Mouse (Mus musculus) liver, embryonic 11.5 days (tissue): ENCODE data around the gene Pitpnm1. TPM values are rescaled to one million over a fixed set of nuclear protein-coding genes. Genes with fewer than 3 reads are reported as not detected.

Experiments
- ATAC-seq: fragments of 200-750 bp; cut with Nextera tagmentation; replicated peaks from 2 replicates; pipeline ENCODE4 v1.8.0; 2017; ENCODE audit warnings: moderate number of reproducible peaks, mild to moderate bottlenecking, moderate TSS enrichment, moderate library complexity; ENCODE audit not compliant: low FRiP score
- DNase-seq: peaks from one replicate; pipeline ENCODE4 v3.0.0-alpha.2; 2017; ENCODE audit warnings: low spot score
- H3K27ac ChIP-seq: fragments of 300-500 bp; sonication (generic); 2 replicates; pipeline ENCODE4 v1.5.1; 2014; ENCODE audit warnings: mild to moderate bottlenecking, low read depth, low read length, control low read depth
- H3K27me3 ChIP-seq: fragments of 300-500 bp; sonication (generic); replicated peaks from 2 replicates; pipeline ENCODE4 v1.6.1; 2014; ENCODE audit warnings: low read length, mixed read lengths; ENCODE audit not compliant: control insufficient read depth, insufficient read depth
- H3K36me3 ChIP-seq: fragments of 300-500 bp; sonication (generic); 2 replicates; pipeline ENCODE4 v1.6.1; 2014; ENCODE audit warnings: mild to moderate bottlenecking, low read length, moderate library complexity, mixed read lengths; ENCODE audit not compliant: control insufficient read depth, insufficient read depth
- H3K4me1 ChIP-seq: fragments of 300-500 bp; sonication (generic); replicated peaks from 2 replicates; pipeline ENCODE4 v1.6.1; 2014; ENCODE audit warnings: low read length, mixed read lengths; ENCODE audit not compliant: control insufficient read depth, insufficient read depth
- H3K4me2 ChIP-seq: fragments of 300-500 bp; sonication (generic); 2 replicates; pipeline ENCODE4 v1.6.1; 2014; ENCODE audit warnings: mild to moderate bottlenecking, control low read depth, moderate library complexity
- H3K4me3 ChIP-seq: fragments of 300-500 bp; sonication (generic); 2 replicates; pipeline ENCODE4 v1.5.1; 2014; ENCODE audit warnings: low read depth, low read length, control low read depth
- H3K9ac ChIP-seq: fragments of 300-500 bp; sonication (generic); 2 replicates; pipeline ENCODE4 v1.6.1; 2014; ENCODE audit warnings: low read depth, low read length, control low read depth
- H3K9me3 ChIP-seq: fragments of 300-500 bp; sonication (generic); 2 replicates; pipeline ENCODE4 v1.6.1; 2016; ENCODE audit warnings: low read length, inconsistent platforms, mixed read lengths; ENCODE audit not compliant: control insufficient read depth
- WGBS: fragments of 180-500 bp; shearing (Covaris S2); extraction: QIAGEN DNeasy Blood & Tissue Kit; methylation state at CpG from one replicate; pipeline ENCODE4 v1.1.7; 2014; 5-methylcytosine and 5-hydroxymethylcytosine counted together
- polyA plus RNA-seq: library from polyadenylated mRNA; unstranded; fragments of >200 nt; fragmentation: Nextera tagmentation; extraction: Ambion mirVana; gene quantifications from 2 replicates; pipeline ENCODE4 v1.2.1, GENCODE M21; 2014

Gene Pitpnm1
- polyA plus RNA-seq = 7.2 and 8.0 TPM in 2 replicates

DNA sequence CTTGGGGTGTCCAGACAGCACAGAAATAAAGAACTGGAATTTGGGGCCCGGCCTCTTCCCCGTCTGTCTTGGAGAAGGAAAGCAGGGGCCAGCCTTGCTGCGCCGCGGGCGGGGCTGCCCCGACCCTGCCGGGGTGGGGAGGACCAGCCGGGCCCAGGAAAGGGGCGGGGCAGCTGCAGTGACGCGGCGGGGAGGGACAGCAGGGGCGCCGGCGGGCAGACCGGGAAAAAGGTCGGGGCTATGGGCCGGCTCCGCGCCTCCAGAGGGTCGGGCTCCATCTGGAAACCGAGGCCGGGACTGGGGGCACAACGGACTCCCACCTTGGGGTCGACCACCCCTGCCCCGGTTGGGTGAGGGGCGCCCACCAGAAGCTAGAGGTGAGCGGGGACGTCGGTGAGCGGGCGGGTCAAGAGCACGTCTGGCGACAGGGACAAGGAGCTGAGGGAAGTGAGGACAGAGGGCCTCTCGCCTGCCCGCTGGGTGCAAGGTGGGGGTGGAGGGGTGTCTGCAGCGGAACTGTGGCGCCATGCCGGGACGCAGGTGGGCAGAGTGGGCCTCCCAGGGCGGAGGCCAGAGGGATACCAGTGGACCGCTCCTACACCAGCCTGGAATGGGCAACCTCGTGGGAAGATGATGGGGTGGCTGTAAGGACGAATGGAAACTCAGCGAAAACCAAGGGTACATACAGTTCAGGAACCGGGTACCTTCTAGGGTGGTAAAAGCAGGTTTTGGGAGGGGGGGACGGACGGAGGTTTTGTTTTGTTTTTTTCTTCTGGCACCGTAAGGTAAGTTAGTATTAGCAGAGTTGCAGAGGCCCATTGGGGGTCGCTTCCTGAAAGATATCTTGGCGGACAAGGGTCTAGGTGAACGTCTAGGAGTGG is at the start of gene Pitpnm1:
Gene Pitpnm1, plus strand, starts transcription at position 162 of the 881 bp plus-strand sequence.
- WGBS = 2% methylated on average over 53 of the region's 53 CpGs
- peak; percentile 80 for DNase-seq
- peaks cover 31% of the 10 kb centered on the region for H3K4me1 ChIP-seq

DNA sequence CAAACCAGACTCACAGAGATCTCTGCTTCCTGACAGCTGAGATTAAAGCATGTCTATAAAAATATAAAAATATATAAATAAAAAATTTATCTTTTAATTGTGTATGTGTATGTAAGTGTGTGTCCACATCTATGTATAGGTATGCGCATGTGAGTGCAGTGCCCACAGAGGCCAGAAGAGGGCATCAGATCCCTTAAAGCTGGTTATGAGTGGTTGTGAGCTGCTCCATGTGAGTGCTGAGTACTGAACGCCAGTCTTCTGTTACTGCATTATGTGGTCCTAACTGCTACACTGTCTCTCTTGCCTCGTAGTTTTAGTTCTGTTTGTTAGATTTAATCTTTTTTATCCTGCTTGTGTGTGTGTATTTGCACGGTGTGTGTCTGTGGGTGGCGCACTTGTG is 48.8 kb upstream of the Pitpnm1 start:
- Histone ChIP-seq H3K4me2 (no peak overlapping the region), H3K36me3 (no peaks in the 10 kb centered on the region), H3K9me3 (peaks cover 3% of the 10 kb centered on the region), H3K4me3 (no peak overlapping the region), H3K27ac (no peak overlapping the region), H3K27me3 (no peaks in the 10 kb centered on the region), H3K4me1 (peaks cover 17% of the 10 kb centered on the region), H3K9ac (no peak overlapping the region)
- WGBS = 90% methylated on average over 5 of the region's 5 CpGs
- ATAC-seq = no peak
- no peak for DNase-seq

More for the DNA sequence above, at the start of gene Pitpnm1:
- H3K9me3 ChIP-seq = no peaks in the 10 kb centered on the region
- H3K36me3 ChIP-seq = no peaks in the 10 kb centered on the region
- H3K4me3 ChIP-seq = peak within 1 kb of the TSS; percentile 69
- ATAC-seq = peak; percentile 32; the same call in 1 of the 2 replicates
- peak within 1 kb of the TSS; percentile 92 for H3K4me2 ChIP-seq
- peak within 1 kb of the TSS; percentile 59 for H3K9ac ChIP-seq
- peaks cover 27% of the 10 kb centered on the region for H3K27me3 ChIP-seq
- peak within 1 kb of the TSS; percentile 57; the same call in 1 of the 2 replicates for H3K27ac ChIP-seq

DNA sequence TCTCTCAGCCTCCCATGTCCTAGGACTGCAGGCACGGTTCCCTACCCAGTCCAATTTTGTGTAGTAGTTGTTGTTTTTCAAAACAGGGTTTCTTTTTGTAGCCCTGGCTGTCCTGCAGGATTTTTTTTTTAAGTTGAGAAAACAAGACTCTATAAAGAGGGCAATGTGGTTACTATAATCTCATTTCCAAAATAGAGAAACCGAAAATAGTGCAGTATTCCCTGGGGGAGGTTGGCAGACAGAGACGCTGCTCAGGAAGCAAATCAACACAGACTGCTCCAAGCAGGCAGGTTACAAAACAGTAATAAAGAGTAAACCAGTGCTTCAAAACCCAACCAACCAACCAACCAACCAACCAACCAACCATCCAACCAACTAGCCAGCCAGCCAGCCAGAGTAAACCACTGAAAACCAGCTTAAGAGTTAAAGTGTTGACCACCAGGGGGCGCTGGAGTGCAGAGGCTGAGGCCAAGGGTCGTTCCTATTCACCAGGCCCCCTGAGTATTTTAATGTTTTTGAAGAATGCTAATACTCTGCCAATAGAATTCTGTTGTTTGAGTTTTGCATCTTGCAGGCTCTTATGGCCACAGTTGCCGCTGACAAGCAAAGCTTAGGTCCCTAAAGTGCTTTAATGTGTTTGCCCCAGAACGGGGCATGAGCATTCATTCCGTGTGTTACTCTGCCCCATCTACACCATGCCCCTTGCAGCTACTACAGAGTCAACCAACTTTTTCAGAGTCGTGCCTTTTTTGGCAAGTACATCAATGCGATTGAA is 47.9 kb upstream of the Pitpnm1 start:
- H3K4me3 ChIP-seq = no peak overlapping the region
- no peak overlapping the region for H3K9ac ChIP-seq
- WGBS = 55% methylated on average over 10 of the region's 10 CpGs
- DNase-seq (peak; percentile 59), ATAC-seq (no peak)
- H3K4me1 ChIP-seq = peaks cover 14% of the 10 kb centered on the region
- H3K27me3 ChIP-seq = no peaks in the 10 kb centered on the region
- H3K9me3 ChIP-seq = peaks cover 3% of the 10 kb centered on the region
- H3K36me3 ChIP-seq = no peaks in the 10 kb centered on the region
- H3K27ac ChIP-seq = no peak overlapping the region
- H3K4me2 ChIP-seq = no peak overlapping the region

DNA sequence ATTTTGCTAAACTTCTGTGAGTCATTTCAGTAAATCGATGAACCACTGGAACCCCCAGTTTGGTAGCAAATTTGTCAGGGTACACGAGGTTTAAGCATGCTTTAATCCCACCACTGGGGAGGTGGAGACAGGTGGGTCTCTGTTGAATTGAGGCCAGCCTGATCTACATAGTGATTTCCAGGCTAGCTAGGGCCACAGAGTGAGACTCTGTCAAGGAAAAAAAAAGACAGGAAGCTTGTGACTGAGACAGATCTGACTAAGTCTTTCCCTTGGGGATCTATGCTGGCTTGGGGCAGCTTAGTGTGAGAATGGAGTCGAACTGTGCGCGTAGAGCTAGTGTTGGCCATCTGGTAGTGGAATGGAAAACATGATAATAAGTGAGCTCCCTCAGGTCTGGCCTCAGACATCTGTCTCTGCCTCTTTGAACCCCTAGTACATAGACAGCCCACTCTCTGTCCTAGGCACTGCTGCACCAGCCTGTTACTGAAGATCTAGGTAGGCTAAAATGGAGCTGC is 47.2 kb upstream of the Pitpnm1 start:
- WGBS = 67% methylated on average over 5 of the region's 5 CpGs
- H3K27me3 ChIP-seq = no peaks in the 10 kb centered on the region
- peak overlapping the region; percentile 39; the same call in 1 of the 2 replicates for H3K27ac ChIP-seq
- H3K9me3 ChIP-seq = peaks cover 3% of the 10 kb centered on the region
- no peak for ATAC-seq
- H3K4me2 ChIP-seq = no peak overlapping the region
- peaks cover 12% of the 10 kb centered on the region for H3K4me1 ChIP-seq
- DNase-seq = no peak
- H3K9ac ChIP-seq = no peak overlapping the region
- no peak overlapping the region for H3K4me3 ChIP-seq
- no peaks in the 10 kb centered on the region for H3K36me3 ChIP-seq

DNA sequence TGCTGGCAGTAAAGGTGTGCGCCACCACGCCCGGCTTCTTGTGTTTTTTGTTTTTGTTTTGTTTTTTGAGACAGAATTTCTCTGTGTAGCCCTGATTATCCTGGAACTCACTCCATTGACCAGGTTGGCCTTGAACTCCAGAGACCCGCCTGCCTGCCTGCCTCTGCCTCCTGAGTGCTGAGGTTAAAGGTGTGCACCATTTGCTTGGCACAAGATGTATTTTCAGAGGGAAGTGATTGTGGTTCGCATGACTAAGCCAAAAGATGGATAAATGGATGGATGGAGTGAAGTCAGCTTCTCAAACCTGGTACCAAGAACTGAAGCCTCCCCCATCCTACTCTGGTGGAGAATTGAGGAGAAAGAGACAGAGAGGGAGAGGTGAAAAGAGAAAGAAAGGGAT is 45.2 kb upstream of the Pitpnm1 start:
- no peak for DNase-seq
- WGBS = 82% methylated on average over 5 of the region's 5 CpGs
- no peak for ATAC-seq

DNA sequence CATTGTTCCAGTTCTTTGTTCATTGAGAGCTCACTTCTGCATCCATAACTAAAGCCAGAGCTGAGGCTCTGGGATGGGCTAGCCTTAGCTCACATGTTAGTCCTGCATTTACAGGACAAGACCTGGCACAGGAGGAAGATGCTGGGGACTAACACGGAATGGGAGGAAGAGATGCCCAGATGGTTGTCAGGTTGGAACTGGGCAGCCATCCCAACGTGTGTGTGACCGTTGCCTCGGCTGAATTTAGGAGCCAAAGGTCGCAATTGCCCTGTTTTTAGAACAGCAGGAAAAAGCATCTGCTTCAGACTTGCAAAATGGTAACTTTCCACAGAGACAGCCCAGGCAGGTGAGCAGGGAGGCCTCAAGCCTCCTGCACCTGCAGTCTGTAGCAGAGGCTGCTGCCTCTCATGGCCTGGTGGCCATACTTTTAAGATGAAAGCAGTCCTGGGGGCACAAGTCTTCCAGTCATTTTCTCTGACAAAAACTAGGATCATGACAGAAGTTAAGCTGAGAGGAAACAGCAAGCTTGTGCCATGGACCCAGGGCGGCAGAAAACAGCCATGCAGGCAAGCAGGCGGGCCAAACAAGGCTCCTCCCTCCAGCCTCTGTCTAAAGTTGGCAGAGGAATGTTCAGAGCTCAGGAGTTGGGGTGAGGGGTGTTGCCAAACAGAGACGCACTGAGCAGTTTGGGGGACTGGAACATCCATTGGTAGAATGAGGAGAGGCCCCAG is 44.4 kb upstream of the Pitpnm1 start:
- no peak for ATAC-seq
- Histone ChIP-seq H3K4me1 (peaks cover 29% of the 10 kb centered on the region), H3K9ac (no peak overlapping the region), H3K9me3 (peaks cover 3% of the 10 kb centered on the region), H3K4me3 (no peak overlapping the region), H3K4me2 (no peak overlapping the region), H3K36me3 (no peaks in the 10 kb centered on the region), H3K27ac (peak overlapping the region; percentile 34; the same call in 1 of the 2 replicates), H3K27me3 (no peaks in the 10 kb centered on the region)
- 77% methylated on average over 8 of the region's 8 CpGs for WGBS
- DNase-seq = no peak

More for the DNA sequence above, 45.2 kb upstream of the Pitpnm1 start:
- no peak overlapping the region for H3K4me3 ChIP-seq
- H3K27me3 ChIP-seq = no peaks in the 10 kb centered on the region
- H3K9ac ChIP-seq = no peak overlapping the region
- peaks cover 26% of the 10 kb centered on the region for H3K4me1 ChIP-seq
- peaks cover 3% of the 10 kb centered on the region for H3K9me3 ChIP-seq
- H3K36me3 ChIP-seq = no peaks in the 10 kb centered on the region
- no peak overlapping the region for H3K27ac ChIP-seq
- H3K4me2 ChIP-seq = no peak overlapping the region

DNA sequence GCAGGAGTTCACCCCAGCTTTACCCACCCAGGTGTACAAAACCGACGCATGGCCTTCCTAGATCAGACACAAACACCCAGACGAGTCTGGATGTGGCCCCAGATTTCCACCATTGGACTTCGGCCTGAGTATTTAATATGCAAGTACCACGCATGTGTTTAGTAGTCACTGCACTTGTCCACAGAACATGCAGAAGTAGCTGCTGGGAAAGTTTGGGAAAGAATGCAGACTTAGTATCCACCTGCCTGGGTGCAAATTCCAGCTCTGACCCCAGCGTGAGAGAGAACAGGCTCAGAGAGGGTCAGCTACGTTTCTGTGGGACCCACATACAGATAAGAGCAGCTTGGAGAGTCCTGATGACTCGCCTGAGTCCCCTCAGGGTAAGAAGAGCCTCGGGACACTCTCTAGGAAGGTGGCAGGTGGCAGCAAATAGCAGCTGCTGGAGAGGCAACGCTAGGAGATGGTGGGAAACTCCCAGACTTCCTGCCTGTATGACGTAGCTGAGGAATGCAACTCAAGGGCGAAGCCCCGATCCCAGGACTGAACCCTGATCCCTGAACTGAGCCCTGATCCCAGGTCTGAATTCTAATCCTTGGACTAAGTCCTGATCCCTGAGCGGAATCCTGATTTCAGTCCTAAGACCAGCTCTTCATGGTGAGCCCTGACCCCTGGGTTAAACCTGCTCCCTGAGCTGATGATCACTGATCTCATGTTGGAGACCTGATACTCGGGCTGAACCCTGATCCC is 43.7 kb upstream of the Pitpnm1 start:
- Histone ChIP-seq H3K9ac (no peak overlapping the region), H3K27ac (no peak overlapping the region), H3K4me2 (no peak overlapping the region), H3K9me3 (peaks cover under 1% of the 10 kb centered on the region), H3K27me3 (no peaks in the 10 kb centered on the region), H3K4me3 (no peak overlapping the region), H3K4me1 (peaks cover 29% of the 10 kb centered on the region), H3K36me3 (no peaks in the 10 kb centered on the region)
- no peak for ATAC-seq
- WGBS = 50% methylated on average over 15 of the region's 15 CpGs
- DNase-seq = no peak
